Comparison of ENCODE assay signal across 8 mouse cellular contexts in the genomic region with DNA sequence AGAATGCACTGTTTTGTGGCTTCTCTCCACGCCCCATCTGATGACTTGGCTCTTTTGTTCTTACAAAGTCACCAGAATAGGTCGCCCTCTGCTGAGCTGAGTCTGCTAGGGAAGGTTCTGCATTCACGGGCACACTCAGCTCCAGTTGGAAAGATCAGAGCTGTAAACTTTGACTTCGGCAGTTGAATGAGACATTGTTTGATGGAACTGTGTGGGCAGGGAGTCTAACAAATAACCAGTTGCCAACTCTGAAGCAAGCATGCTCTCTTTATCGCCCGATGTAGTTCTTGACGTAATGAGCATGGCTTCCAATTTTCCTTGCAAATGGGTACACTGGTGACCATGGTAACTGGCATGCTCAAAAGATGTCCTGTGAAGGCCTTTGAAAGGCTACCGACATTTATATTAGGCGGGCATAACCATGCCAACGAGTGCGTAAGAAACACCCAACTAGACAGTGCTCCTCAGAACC.
DNase-seq lines count a peak whose midpoint lies in the region; ATAC-seq and TF ChIP-seq lines count a peak whose summit lies in the region.

No protein-coding gene starts in this region.

- TF ChIP-seq EP300 in heart, adult 2 months (IDR thresholded peaks at IDR 0.05; ENCODE audit: insufficient read depth, low read depth, low read length): no peak

- no peaks in the 10 kb centered on the region for H3K36me3 ChIP-seq in heart, adult 2 months (ENCODE audit: control insufficient read depth, insufficient read depth, low read length)
- no peaks in the 10 kb centered on the region for H3K36me3 ChIP-seq in hindbrain, embryonic 11.5 days (ENCODE audit: control insufficient read depth, insufficient read depth, low read length)

- ATAC-seq in hindbrain, embryonic 11.5 days (ENCODE audit: low FRiP score): peak; percentile 38
- no peak for ATAC-seq in inflammation-experienced regulatory T-cells, adult 6 months

- TF ChIP-seq CTCF in heart, adult 2 months (IDR thresholded peaks at IDR 0.05): peak; percentile 53

- H3K4me2 ChIP-seq in hindbrain, embryonic 11.5 days (replicated peaks; ENCODE audit: low read depth, low read length): no peak overlapping the region

- no peak overlapping the region for H3K27ac ChIP-seq in heart, adult 2 months
- no peak overlapping the region for H3K27ac ChIP-seq in hindbrain, embryonic 11.5 days (ENCODE audit: low read depth, low read length)

- H3K9me3 ChIP-seq in hindbrain, embryonic 11.5 days (ENCODE audit: control insufficient read depth, low read length): no peaks in the 10 kb centered on the region

- DNase-seq in heart, adult 2 months: no peak
- DNase-seq in heart, postnatal 25 days (ENCODE audit: low spot score): no peak
- peak; percentile 29 for DNase-seq in thymus, postnatal 4 days
- DNase-seq in thymus, postnatal 36 days: no peak
- DNase-seq in hindbrain, embryonic 11.5 days (ENCODE audit: low spot score): peak; percentile 47
- peak; percentile 35 for DNase-seq in lung, postnatal 14 days
- no peak for DNase-seq in ovary, postnatal 10 days (ENCODE audit: low spot score)

- H3K4me1 ChIP-seq in heart, adult 2 months (ENCODE audit: control insufficient read depth, insufficient read depth, low read length): no peaks in the 10 kb centered on the region; the same call in 1 of the 2 replicates
- no peaks in the 10 kb centered on the region for H3K4me1 ChIP-seq in hindbrain, embryonic 11.5 days (replicated peaks; ENCODE audit: control insufficient read depth, insufficient read depth, low read length)

- no peak overlapping the region for H3K9ac ChIP-seq in heart, adult 2 months (ENCODE audit: low read depth, low read length)
- H3K9ac ChIP-seq in hindbrain, embryonic 11.5 days (ENCODE audit: low read depth, low read length): no peak overlapping the region

- no peak overlapping the region for H3K4me3 ChIP-seq in heart, adult 2 months
- H3K4me3 ChIP-seq in hindbrain, embryonic 11.5 days (ENCODE audit: low read depth, low read length): no peak overlapping the region

- intact Hi-C loops in heart, adult 2 months (cut with DNase I): no loop called here
- intact Hi-C loops in heart, postnatal 25 days (cut with DNase I): no loop called here

- WGBS in heart, adult 2 months: 67% methylated on average over 11 of the region's 11 CpGs
- WGBS in hindbrain, embryonic 11.5 days: 51% methylated on average over 11 of the region's 11 CpGs

- no peaks in the 10 kb centered on the region for H3K79me2 ChIP-seq in heart, adult 2 months (replicated peaks; ENCODE audit: control insufficient read depth, insufficient read depth, low read length)

- H3K27me3 ChIP-seq in heart, adult 2 months (ENCODE audit: control insufficient read depth, insufficient read depth, low read length): no peaks in the 10 kb centered on the region
- H3K27me3 ChIP-seq in hindbrain, embryonic 11.5 days (ENCODE audit: control insufficient read depth, insufficient read depth, low read length): no peaks in the 10 kb centered on the region

- TF ChIP-seq POLR2A in heart, adult 2 months (IDR thresholded peaks at IDR 0.05; ENCODE audit: insufficient read depth, low read depth, low read length): no peak

Comparison
In these comparisons a context has a peak if more than half of its experiments do, and no peak if none do; other contexts are left out.
1. DNase-seq: peak in thymus, postnatal 4 days (single experiment), hindbrain, embryonic 11.5 days (single experiment) and lung, postnatal 14 days (single experiment); none in heart, adult 2 months (0 of 2), heart, postnatal 25 days (single experiment), thymus, postnatal 36 days (0 of 2) and ovary, postnatal 10 days (single experiment).